Mouse (Mus musculus) limb, embryonic 10.5 days (tissue): ENCODE results near the gene Hdac5. TPM values are rescaled to one million over a fixed set of nuclear protein-coding genes. Genes with fewer than 3 reads are reported as not detected.
A peak's percentile ranks its signal among the peaks of the same experiment; 100 is the strongest.

Source experiments
- DNase-seq: peaks from one replicate; pipeline ENCODE4 v3.0.0-alpha.2; 2017; ENCODE audit warnings: low spot score
- H3K27ac ChIP-seq: fragments of 300-500 bp; sonication (generic); 2 replicates; pipeline ENCODE4 v1.5.1; 2016; ENCODE audit warnings: mild to moderate bottlenecking
- H3K27me3 ChIP-seq: fragments of 300-500 bp; sonication (generic); 2 replicates; pipeline ENCODE4 v1.6.1; 2016; ENCODE audit warnings: low read depth, mild to moderate bottlenecking; ENCODE audit not compliant: poor library complexity, severe bottlenecking
- H3K36me3 ChIP-seq: fragments of 300-500 bp; sonication (generic); 2 replicates; pipeline ENCODE4 v1.6.1; 2016; ENCODE audit warnings: mild to moderate bottlenecking, moderate library complexity
- H3K4me1 ChIP-seq: fragments of 300-500 bp; sonication (generic); 2 replicates; pipeline ENCODE4 v1.6.1; 2016
- H3K4me3 ChIP-seq: fragments of 300-500 bp; sonication (generic); 2 replicates; pipeline ENCODE4 v1.5.1; 2016; ENCODE audit warnings: mild to moderate bottlenecking, moderate library complexity
- H3K9me3 ChIP-seq: fragments of 300-500 bp; sonication (generic); replicated peaks from 2 replicates; pipeline ENCODE4 v1.6.1; 2016; ENCODE audit warnings: mild to moderate bottlenecking
- WGBS: fragments of 180-500 bp; shearing (Covaris S2); methylation state at CpG from one replicate; pipeline ENCODE4 v1.1.7; 2016; 5-methylcytosine and 5-hydroxymethylcytosine counted together
- polyA plus RNA-seq: library from polyadenylated mRNA; unstranded; fragments of >200 nt; fragmentation: Nextera tagmentation; extraction: Ambion mirVana; gene quantifications from 2 replicates; pipeline ENCODE4 v1.2.1, GENCODE M21; 2016

The Hdac5 gene
- polyA plus RNA-seq, 1 experiment from 2014 or later = 50.2 TPM

GRCm38 (mm10) chr11:102228191-102228545 is 1.8 kb downstream of the Hdac5 start:
- Histone ChIP-seq H3K4me1 (peaks cover 71% of the 10 kb centered on the region), H3K27me3 (peaks cover 47% of the 10 kb centered on the region), H3K4me3 (peak overlapping the region; percentile 94; the same call in 1 of the 2 replicates), H3K36me3 (no peaks in the 10 kb centered on the region), H3K27ac (peak overlapping the region; percentile 3; the same call in 1 of the 2 replicates), H3K9me3 (no peaks in the 10 kb centered on the region)
- WGBS = 53% methylated on average over 9 of the region's 9 CpGs
- no peak for DNase-seq

GRCm38 (mm10) chr11:102227270-102228190 is 2.4 kb downstream of the Hdac5 start:
- Histone ChIP-seq H3K27me3 (peaks cover 47% of the 10 kb centered on the region), H3K9me3 (no peaks in the 10 kb centered on the region), H3K27ac (peak overlapping the region; percentile 19), H3K4me3 (peak overlapping the region; percentile 94; the same call in 1 of the 2 replicates), H3K4me1 (peaks cover 77% of the 10 kb centered on the region), H3K36me3 (no peaks in the 10 kb centered on the region)
- DNase-seq = no peak
- 34% methylated on average over 12 of the region's 12 CpGs for WGBS

- H3K27ac ChIP-seq = no peak overlapping the region
- 77% methylated on average over 12 of the region's 12 CpGs for WGBS
- peaks cover 4% of the 10 kb centered on the region for H3K36me3 ChIP-seq
- H3K4me1 ChIP-seq = peaks cover 85% of the 10 kb centered on the region
- peaks cover 47% of the 10 kb centered on the region for H3K27me3 ChIP-seq
- no peaks in the 10 kb centered on the region for H3K9me3 ChIP-seq
- DNase-seq = no peak
- H3K4me3 ChIP-seq = no peak overlapping the region
Observed at GRCm38 (mm10) chr11:102226067-102226978, 3.6 kb downstream of the Hdac5 start.

GRCm38 (mm10) chr11:102225221-102225620 is 4.7 kb downstream of the Hdac5 start:
- Histone ChIP-seq H3K4me1 (peaks cover 84% of the 10 kb centered on the region), H3K36me3 (peaks cover 8% of the 10 kb centered on the region), H3K9me3 (no peaks in the 10 kb centered on the region), H3K4me3 (no peak overlapping the region), H3K27me3 (peaks cover 47% of the 10 kb centered on the region), H3K27ac (no peak overlapping the region)
- WGBS = 68% methylated on average over 5 of the region's 5 CpGs
- no peak for DNase-seq

DNA sequence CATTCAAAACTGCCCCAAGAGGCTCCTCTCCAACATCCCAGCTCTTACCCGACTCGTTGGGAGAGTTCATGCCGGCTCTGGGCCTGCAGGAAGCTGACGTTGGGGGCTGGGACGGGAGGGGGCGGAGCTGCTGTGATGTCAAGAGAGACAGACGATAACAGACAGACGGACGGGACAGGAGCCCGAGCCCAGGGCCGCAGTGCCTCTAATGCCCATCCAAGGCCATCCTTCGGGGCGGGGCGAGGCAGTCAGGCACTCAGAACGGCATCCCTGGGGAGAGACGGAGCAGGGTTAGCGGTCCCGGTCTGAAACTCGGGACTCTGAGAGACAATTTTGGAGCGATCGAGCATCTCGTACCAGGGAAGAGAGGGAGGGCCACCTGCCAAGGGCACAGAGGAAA is 5.3 kb downstream of the Hdac5 start:
- Histone ChIP-seq H3K36me3 (peaks cover 8% of the 10 kb centered on the region), H3K27me3 (peaks cover 47% of the 10 kb centered on the region), H3K4me3 (peak overlapping the region; percentile 42), H3K27ac (no peak overlapping the region; the same call in 1 of the 2 replicates), H3K4me1 (peaks cover 87% of the 10 kb centered on the region), H3K9me3 (no peaks in the 10 kb centered on the region)
- WGBS = 9% methylated on average over 22 of the region's 22 CpGs
- no peak for DNase-seq

GRCm38 (mm10) chr11:102223166-102223565 is 6.8 kb downstream of the Hdac5 start:
- peak; percentile 73 for DNase-seq
- WGBS = 42% methylated on average over 6 of the region's 6 CpGs
- peaks cover 35% of the 10 kb centered on the region for H3K27me3 ChIP-seq

DNA sequence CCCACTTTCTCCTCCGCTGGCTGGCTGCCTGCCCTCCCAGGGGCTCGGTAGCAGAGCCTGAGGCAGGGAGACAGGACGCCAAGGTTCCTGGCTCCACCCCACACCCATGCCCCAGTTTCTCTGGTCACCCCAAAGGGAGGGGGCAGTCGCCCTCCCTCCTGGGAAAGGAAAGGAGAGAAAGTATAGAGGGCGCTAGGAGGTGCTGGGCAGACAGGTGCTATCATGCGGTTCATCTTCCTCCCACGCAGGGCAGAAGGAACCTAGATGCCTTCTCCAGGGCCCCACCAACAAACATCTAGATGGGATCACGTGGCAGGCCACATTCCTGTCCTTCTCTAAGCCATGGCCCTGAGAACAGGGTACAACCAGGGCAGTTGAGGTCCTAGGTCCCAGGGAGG is 8.0 kb downstream of the Hdac5 start:
- Histone ChIP-seq H3K9me3 (no peaks in the 10 kb centered on the region), H3K36me3 (peaks cover 8% of the 10 kb centered on the region), H3K27ac (no peak overlapping the region), H3K4me3 (no peak overlapping the region), H3K27me3 (peaks cover 24% of the 10 kb centered on the region), H3K4me1 (peaks cover 87% of the 10 kb centered on the region)
- 77% methylated on average over 8 of the region's 8 CpGs for WGBS
- DNase-seq = no peak

More at GRCm38 (mm10) chr11:102223166-102223565, 6.8 kb downstream of the Hdac5 start:
- Histone ChIP-seq H3K4me3 (no peak overlapping the region), H3K27ac (no peak overlapping the region), H3K9me3 (no peaks in the 10 kb centered on the region), H3K36me3 (peaks cover 8% of the 10 kb centered on the region), H3K4me1 (peaks cover 87% of the 10 kb centered on the region)

- H3K27ac ChIP-seq = no peak overlapping the region
- no peaks in the 10 kb centered on the region for H3K9me3 ChIP-seq
- 85% methylated on average over 8 of the region's 8 CpGs for WGBS
- H3K4me3 ChIP-seq = no peak overlapping the region
- H3K4me1 ChIP-seq = peaks cover 86% of the 10 kb centered on the region
- H3K36me3 ChIP-seq = peaks cover 8% of the 10 kb centered on the region
- no peak for DNase-seq
- H3K27me3 ChIP-seq = peaks cover 19% of the 10 kb centered on the region; the same call in 1 of the 2 replicates
Observed at GRCm38 (mm10) chr11:102221243-102221953, 8.6 kb downstream of the Hdac5 start.

- peaks cover 8% of the 10 kb centered on the region for H3K36me3 ChIP-seq
- no peak for DNase-seq
- peaks cover 12% of the 10 kb centered on the region; the same call in 1 of the 2 replicates for H3K27me3 ChIP-seq
- H3K4me3 ChIP-seq = no peak overlapping the region
- peaks cover 86% of the 10 kb centered on the region for H3K4me1 ChIP-seq
- H3K9me3 ChIP-seq = no peaks in the 10 kb centered on the region
- WGBS = 61% methylated on average over 6 of the region's 6 CpGs
- H3K27ac ChIP-seq = 0 out of 2 replicates have a peak overlapping the region, but pooled peaks have one; percentile 84
Observed at GRCm38 (mm10) chr11:102220451-102220850, 9.5 kb downstream of the Hdac5 start.

GRCm38 (mm10) chr11:102219994-102220346 is 10.0 kb downstream of the Hdac5 start:
- H3K27ac ChIP-seq = peak overlapping the region; percentile 84; the same call in 1 of the 2 replicates
- H3K4me1 ChIP-seq = peaks cover 87% of the 10 kb centered on the region
- 82% methylated on average over 4 of the region's 4 CpGs for WGBS
- H3K36me3 ChIP-seq = peaks cover 8% of the 10 kb centered on the region
- H3K9me3 ChIP-seq = no peaks in the 10 kb centered on the region
- peaks cover 12% of the 10 kb centered on the region; the same call in 1 of the 2 replicates for H3K27me3 ChIP-seq
- no peak for DNase-seq
- H3K4me3 ChIP-seq = no peak overlapping the region

- peaks cover 87% of the 10 kb centered on the region for H3K4me1 ChIP-seq
- WGBS = 69% methylated on average over 14 of the region's 14 CpGs
- peak overlapping the region; percentile 84 for H3K27ac ChIP-seq
- peak overlapping the region; percentile 50 for H3K4me3 ChIP-seq
- peaks cover 9% of the 10 kb centered on the region; the same call in 1 of the 2 replicates for H3K27me3 ChIP-seq
- no peak for DNase-seq
- H3K9me3 ChIP-seq = no peaks in the 10 kb centered on the region
- peaks cover 8% of the 10 kb centered on the region for H3K36me3 ChIP-seq
Observed at GRCm38 (mm10) chr11:102219247-102219993, 10.5 kb downstream of the Hdac5 start.
